Mouse (Mus musculus): ENCODE measurements at regions not wholly inside any gene's neighbourhood (a gene's known extent, or its start where the extent isn't known, plus 50 kb on each side); places are given as distances from the start of the nearest gene placed in this dataset.
A peak's percentile ranks its signal among the peaks of the same experiment; 100 is the strongest.

- no peak for DNase-seq (ENCODE audit: low spot score)
Measured at GRCm38 (mm10) chr16:25585070-25585454, 98.5 kb upstream of the Trp63 start.

- peak; percentile 58 for DNase-seq (ENCODE audit: low spot score)
Measured at GRCm38 (mm10) chr16:25585953-25586352, 97.6 kb upstream of the Trp63 start.

GRCm38 (mm10) chr16:25587879-25588347, 95.7 kb upstream of the Trp63 start:
- no peak for DNase-seq (ENCODE audit: low spot score)

- no peak for DNase-seq (ENCODE audit: low spot score)
Measured at GRCm38 (mm10) chr16:25597435-25597834, 86.1 kb upstream of the Trp63 start.

- DNase-seq (ENCODE audit: low spot score) = no peak
Measured at GRCm38 (mm10) chr16:25603121-25603520, 80.4 kb upstream of the Trp63 start.

- DNase-seq (ENCODE audit: low spot score) = no peak
Measured at GRCm38 (mm10) chr16:25615229-25615628, 68.3 kb upstream of the Trp63 start.

- DNase-seq (ENCODE audit: low spot score) = no peak
Measured at GRCm38 (mm10) chr16:25615646-25616045, 67.9 kb upstream of the Trp63 start.

GRCm38 (mm10) chr16:25618898-25619297, 64.7 kb upstream of the Trp63 start:
- no peak for DNase-seq (ENCODE audit: low spot score)

GRCm38 (mm10) chr16:25622651-25623050, 60.9 kb upstream of the Trp63 start:
- no peak for DNase-seq (ENCODE audit: low spot score)

GRCm38 (mm10) chr16:25623986-25624623, 59.5 kb upstream of the Trp63 start:
- DNase-seq (ENCODE audit: low spot score) = no peak

GRCm38 (mm10) chr16:25629750-25630149, 53.8 kb upstream of the Trp63 start:
- DNase-seq (ENCODE audit: low spot score) = no peak

GRCm38 (mm10) chr16:25631139-25631716, 52.3 kb upstream of the Trp63 start:
- no peak for DNase-seq (ENCODE audit: low spot score)

All from left cerebral cortex, adult 11 months (tissue).